Mouse (Mus musculus): ENCODE results near the gene Tns2. TPM values are rescaled to one million over a fixed set of nuclear protein-coding genes. Genes with fewer than 3 reads are reported as not detected.
A peak's percentile ranks its signal among the peaks of the same experiment; 100 is the strongest.
"Not testable (repeated sequence)": the region's sequence is repeated elsewhere in the genome, so short reads cannot be mapped to it uniquely, and the experiment has no call there.

The Tns2 gene
- total and polyA plus RNA-seq, 2 experiments from 2014 or later = 24.6 to 57.9 TPM

DNA sequence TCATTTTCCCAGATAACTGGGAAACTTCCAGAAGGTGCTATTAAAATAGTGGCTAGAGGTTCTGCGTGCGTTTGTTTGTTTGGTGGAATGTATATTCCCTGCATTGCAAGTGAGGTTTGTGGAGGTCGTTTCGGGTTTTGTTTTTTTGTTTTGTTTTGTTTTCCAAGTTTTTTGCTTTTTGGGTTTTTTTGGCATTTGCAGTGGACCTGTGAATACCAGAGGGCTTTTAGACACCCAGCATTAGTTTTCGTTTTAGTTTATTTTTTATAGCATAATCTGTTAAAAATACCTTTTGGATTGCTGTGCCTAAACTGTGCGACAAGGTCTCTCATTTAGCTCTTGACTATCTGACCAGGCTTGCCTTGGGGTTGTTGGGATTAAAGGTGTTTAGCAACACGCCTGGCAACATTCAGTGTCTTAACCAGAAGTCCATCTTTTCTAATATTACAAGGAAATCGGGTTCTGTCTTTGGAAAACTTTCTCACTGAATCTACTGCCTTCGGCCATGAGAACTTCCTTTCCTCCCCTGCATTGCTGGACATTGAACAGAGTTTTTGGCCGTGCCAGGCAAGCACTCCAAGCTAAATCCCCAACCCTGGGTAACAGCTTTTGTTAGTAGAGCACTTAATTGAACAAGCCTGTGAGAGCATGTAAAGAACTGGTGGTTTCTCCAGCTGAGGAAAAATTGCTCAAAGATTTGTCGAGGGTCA is 25.2 kb upstream of the Tns2 start:
- H3K27ac ChIP-seq (ENCODE audit: low read depth) = no peak overlapping the region
- H3K9ac ChIP-seq (replicated peaks; ENCODE audit: low read depth, low read length) = peak overlapping the region; percentile 84; the same call in 1 of the 2 replicates
- H3K9me3 ChIP-seq (replicated peaks; ENCODE audit: control insufficient read depth, low read length) = no peaks in the 10 kb centered on the region
- TF ChIP-seq EP300 (IDR thresholded peaks at IDR 0.05; ENCODE audit: low read depth) (no peak), CTCF (IDR thresholded peaks at IDR 0.05; ENCODE audit: low read depth) (no peak)
- ATAC-seq (ENCODE audit: insufficient read depth, low read depth) (no peak), DNase-seq (ENCODE audit: low spot score) (no peak)
- H3K36me3 ChIP-seq (replicated peaks; ENCODE audit: control insufficient read depth, insufficient read depth, low read length) = no peaks in the 10 kb centered on the region
- peak overlapping the region; percentile 77 for H3K4me3 ChIP-seq (ENCODE audit: low read depth, low read length)
- WGBS = 4% methylated on average over 11 of the region's 11 CpGs
- peaks cover 17% of the 10 kb centered on the region; the same call in 1 of the 2 replicates for H3K4me1 ChIP-seq (ENCODE audit: control insufficient read depth, insufficient read depth)
- no peaks in the 10 kb centered on the region for H3K27me3 ChIP-seq (ENCODE audit: control insufficient read depth, insufficient read depth, low read length)
- H3K4me2 ChIP-seq (ENCODE audit: low read depth, low read length) = peak overlapping the region; percentile 81

DNA sequence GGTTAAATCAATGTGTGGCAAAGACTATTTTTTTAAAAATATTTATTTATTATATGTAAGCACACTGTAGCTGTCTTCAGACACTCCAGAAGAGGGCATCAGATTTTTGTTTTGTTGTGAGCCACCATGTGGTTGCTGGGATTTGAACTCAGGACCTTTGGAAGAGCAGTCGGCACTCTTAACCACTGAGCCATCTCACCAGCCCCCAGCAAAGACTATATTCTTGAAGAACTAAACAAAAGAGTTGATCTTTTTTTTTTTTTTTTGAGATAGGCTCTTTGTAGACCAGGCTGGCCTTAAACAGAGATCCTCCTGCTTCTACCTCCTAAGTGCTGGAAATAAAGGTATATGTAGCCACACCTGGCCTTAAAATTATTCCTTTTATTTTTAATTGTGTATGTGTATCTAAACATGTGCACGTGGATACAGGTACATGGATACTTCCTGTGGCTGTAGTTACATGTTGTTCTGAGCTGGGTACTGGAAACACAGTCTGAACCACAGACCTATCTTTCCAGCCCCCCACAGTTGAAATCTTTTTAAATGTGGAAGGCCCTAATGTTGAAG is 23.0 kb upstream of the Tns2 start:
- H3K4me1 ChIP-seq (ENCODE audit: control insufficient read depth, insufficient read depth) = peaks cover 17% of the 10 kb centered on the region; the same call in 1 of the 2 replicates
- ATAC-seq (ENCODE audit: insufficient read depth, low read depth) (no peak), DNase-seq (ENCODE audit: low spot score) (no peak)
- H3K36me3 ChIP-seq (replicated peaks; ENCODE audit: control insufficient read depth, insufficient read depth, low read length) = peaks cover 5% of the 10 kb centered on the region
- H3K4me2 ChIP-seq (ENCODE audit: low read depth, low read length) = no peak overlapping the region
- TF ChIP-seq EP300 (IDR thresholded peaks at IDR 0.05; ENCODE audit: low read depth) (no peak), CTCF (IDR thresholded peaks at IDR 0.05; ENCODE audit: low read depth) (no peak)
- no peak overlapping the region for H3K4me3 ChIP-seq (ENCODE audit: low read depth, low read length)
- no peak overlapping the region for H3K27ac ChIP-seq (ENCODE audit: low read depth)
- whole genome bisulfite sequencing = 87% methylated on average over 2 of the region's 2 CpGs
- H3K9me3 ChIP-seq (replicated peaks; ENCODE audit: control insufficient read depth, low read length) = no peaks in the 10 kb centered on the region
- no peak overlapping the region for H3K9ac ChIP-seq (replicated peaks; ENCODE audit: low read depth, low read length)
- H3K27me3 ChIP-seq (ENCODE audit: control insufficient read depth, insufficient read depth, low read length) = no peaks in the 10 kb centered on the region

DNA sequence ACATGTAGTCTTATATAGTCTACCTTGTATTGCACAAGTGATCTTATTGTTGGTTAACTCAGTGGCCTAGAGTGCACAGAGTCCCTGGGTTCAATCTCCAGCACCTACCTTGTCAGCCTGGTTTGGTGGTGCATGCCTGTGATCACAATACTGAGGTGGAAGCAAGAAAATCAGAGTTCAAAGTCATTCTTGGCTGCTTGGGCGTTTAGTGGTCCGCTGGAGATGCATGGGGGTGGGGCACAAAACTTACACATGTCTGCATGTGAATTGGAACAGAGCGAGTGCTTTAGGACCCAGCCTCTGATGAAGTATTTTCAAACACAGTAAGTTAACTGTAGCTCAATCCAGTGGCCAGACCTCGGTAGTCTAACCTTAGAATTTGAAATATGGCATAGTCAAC is 21.0 kb upstream of the Tns2 start:
- Histone ChIP-seq H3K27ac (ENCODE audit: low read depth) (no peak overlapping the region), H3K4me1 (ENCODE audit: control insufficient read depth, insufficient read depth) (peaks cover 17% of the 10 kb centered on the region; the same call in 1 of the 2 replicates), H3K36me3 (replicated peaks; ENCODE audit: control insufficient read depth, insufficient read depth, low read length) (peaks cover 25% of the 10 kb centered on the region), H3K4me2 (ENCODE audit: low read depth, low read length) (no peak overlapping the region), H3K4me3 (ENCODE audit: low read depth, low read length) (no peak overlapping the region), H3K27me3 (ENCODE audit: control insufficient read depth, insufficient read depth, low read length) (no peaks in the 10 kb centered on the region), H3K9ac (replicated peaks; ENCODE audit: low read depth, low read length) (no peak overlapping the region), H3K9me3 (replicated peaks; ENCODE audit: control insufficient read depth, low read length) (no peaks in the 10 kb centered on the region)
- ATAC-seq (ENCODE audit: insufficient read depth, low read depth) (no peak), DNase-seq (ENCODE audit: low spot score) (no peak)
- WGBS = 63% methylated on average over 4 of the region's 4 CpGs
- TF ChIP-seq CTCF (IDR thresholded peaks at IDR 0.05; ENCODE audit: low read depth) (no peak), EP300 (IDR thresholded peaks at IDR 0.05; ENCODE audit: low read depth) (no peak)

DNA sequence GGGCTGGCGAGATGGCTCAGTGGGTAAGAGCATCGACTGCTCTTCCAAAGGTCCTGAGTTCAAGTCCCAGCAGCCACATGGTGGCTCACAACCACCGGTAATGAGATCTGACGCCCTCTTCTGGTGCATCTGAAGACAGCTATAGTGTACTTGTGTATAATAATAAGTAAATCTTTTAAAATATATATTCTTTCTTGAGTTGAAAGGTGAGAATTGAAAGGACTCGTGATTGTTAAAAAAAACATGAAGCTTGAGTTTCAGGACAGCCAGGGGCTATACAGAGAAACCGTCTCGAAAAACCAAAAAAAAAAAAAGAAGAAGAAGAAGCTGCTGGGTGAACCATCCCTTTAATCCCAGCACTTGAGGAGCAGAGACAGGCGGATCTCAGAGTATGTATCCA is 20.3 kb upstream of the Tns2 start:
- not testable (repeated sequence) for H3K27me3 ChIP-seq (ENCODE audit: control insufficient read depth, insufficient read depth, low read length)

DNA sequence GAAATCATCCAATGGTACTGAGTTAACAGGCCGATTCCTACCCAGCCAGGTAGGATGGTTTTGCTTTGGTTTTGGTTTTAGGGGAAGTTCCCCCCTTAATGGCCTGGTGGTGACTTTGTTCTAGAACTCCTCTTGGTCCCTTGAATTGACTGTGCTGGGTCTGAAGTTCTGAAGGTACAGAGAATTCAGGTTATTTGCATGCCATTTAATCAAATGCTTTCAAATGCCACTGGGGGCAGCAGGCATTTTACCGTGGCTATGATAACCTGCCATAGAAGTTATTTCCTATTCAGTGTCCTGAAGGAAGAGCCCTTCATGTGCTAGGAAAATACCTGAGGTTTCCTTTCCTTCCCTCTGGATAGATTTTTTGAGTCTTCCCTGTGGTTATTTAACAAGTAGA is 19.8 kb upstream of the Tns2 start:
- Histone ChIP-seq H3K4me3 (ENCODE audit: low read depth, low read length) (no peak overlapping the region), H3K9ac (replicated peaks; ENCODE audit: low read depth, low read length) (no peak overlapping the region), H3K9me3 (replicated peaks; ENCODE audit: control insufficient read depth, low read length) (no peaks in the 10 kb centered on the region), H3K4me2 (ENCODE audit: low read depth, low read length) (no peak overlapping the region), H3K4me1 (ENCODE audit: control insufficient read depth, insufficient read depth) (peaks cover 9% of the 10 kb centered on the region; the same call in 1 of the 2 replicates), H3K27ac (ENCODE audit: low read depth) (no peak overlapping the region), H3K27me3 (ENCODE audit: control insufficient read depth, insufficient read depth, low read length) (no peaks in the 10 kb centered on the region), H3K36me3 (replicated peaks; ENCODE audit: control insufficient read depth, insufficient read depth, low read length) (peaks cover 35% of the 10 kb centered on the region)
- no peak for ATAC-seq (ENCODE audit: insufficient read depth, low read depth)
- no peak for DNase-seq (ENCODE audit: low spot score)
- WGBS = 52% methylated on average over 2 of the region's 2 CpGs
- TF ChIP-seq EP300 (IDR thresholded peaks at IDR 0.05; ENCODE audit: low read depth) (no peak), CTCF (IDR thresholded peaks at IDR 0.05; ENCODE audit: low read depth) (peak; percentile 13; the same call in 1 of the 2 replicates)

More for the DNA sequence above, 20.3 kb upstream of the Tns2 start:
- not testable (repeated sequence) for H3K9ac ChIP-seq (replicated peaks; ENCODE audit: low read depth, low read length); H3K4me3 ChIP-seq (ENCODE audit: low read depth, low read length); DNase-seq (ENCODE audit: low spot score); H3K27ac ChIP-seq (ENCODE audit: low read depth); ATAC-seq (ENCODE audit: insufficient read depth, low read depth); H3K4me2 ChIP-seq (ENCODE audit: low read depth, low read length); H3K9me3 ChIP-seq (replicated peaks; ENCODE audit: control insufficient read depth, low read length)
- WGBS = 74% methylated on average over 8 of the region's 8 CpGs
- H3K4me1 ChIP-seq (ENCODE audit: control insufficient read depth, insufficient read depth) = peaks cover 14% of the 10 kb centered on the region; the same call in 1 of the 2 replicates
- peaks cover 32% of the 10 kb centered on the region for H3K36me3 ChIP-seq (replicated peaks; ENCODE audit: control insufficient read depth, insufficient read depth, low read length)

All from heart, postnatal 0 days (tissue).